Mouse (Mus musculus) 3134 (cell line): ENCODE results near the gene Col25a1.

Experiments used
- DNase-seq: peaks from one replicate; pipeline ENCODE4 v3.0.0-alpha.2; 2011; ENCODE audit warnings: low spot score; ENCODE audit not compliant: insufficient read length; ENCODE audit errors: extremely low read depth

Col25a1 gene

DNA sequence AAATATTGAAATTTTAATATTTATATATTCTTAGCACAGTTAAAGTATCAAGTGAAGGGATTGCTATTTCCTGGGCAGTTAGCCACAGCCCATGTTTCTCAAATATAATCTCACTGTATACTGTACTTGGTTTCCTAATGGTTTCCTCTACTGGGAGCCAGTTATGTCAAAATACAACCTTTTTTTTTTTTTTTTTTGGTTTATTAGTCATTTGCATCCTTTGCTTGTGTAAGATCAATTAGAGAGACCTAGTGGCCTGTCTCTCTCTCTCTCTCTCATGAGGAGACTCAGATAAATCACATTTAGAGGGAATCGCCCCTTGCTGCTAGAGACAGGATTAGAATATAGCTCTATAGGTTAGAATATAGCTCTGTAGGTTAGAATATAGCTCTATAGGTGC lies 237.8 kb downstream of the Col25a1 start:
- DNase-seq: no peak

DNA sequence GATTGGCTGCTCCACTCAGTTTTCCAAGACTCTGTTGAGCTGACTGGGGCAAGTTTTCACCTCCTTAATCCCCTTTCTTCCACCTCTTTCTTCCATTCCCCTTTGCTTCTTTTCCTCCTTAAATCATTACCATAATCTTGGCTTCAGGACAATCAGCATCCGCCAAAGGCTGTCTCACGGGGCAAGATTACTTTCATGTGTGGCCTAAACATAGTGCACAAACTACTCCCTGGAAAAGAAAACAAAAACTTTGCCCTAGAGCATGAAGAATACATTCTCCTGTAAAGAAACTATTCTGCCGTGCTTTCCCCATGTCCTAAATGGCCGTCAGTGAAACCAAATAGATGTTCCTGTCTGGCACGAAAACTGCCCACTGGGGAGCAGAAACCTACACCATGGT lies 238.9 kb downstream of the Col25a1 start:
- DNase-seq: no peak

DNA sequence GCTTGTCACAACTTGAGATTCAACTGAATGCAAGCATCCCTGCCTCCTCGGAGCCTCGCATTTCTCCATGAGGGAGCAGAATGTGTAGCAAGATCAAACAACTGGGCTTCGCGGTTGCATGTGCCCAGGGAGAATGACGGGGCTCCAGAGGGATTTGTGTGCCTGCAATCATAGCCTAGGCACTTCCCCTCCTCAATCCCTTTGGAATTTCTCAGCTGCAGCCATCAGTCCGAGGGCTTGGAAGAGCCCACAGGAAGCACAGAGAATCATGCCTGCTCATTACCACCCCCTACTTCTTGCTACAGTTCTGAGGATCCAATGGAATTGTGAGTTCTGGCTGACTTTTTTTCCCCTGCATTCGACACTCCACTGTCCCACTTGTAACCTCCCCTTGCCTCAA lies 241.8 kb downstream of the Col25a1 start:
- DNase-seq: no peak

DNA sequence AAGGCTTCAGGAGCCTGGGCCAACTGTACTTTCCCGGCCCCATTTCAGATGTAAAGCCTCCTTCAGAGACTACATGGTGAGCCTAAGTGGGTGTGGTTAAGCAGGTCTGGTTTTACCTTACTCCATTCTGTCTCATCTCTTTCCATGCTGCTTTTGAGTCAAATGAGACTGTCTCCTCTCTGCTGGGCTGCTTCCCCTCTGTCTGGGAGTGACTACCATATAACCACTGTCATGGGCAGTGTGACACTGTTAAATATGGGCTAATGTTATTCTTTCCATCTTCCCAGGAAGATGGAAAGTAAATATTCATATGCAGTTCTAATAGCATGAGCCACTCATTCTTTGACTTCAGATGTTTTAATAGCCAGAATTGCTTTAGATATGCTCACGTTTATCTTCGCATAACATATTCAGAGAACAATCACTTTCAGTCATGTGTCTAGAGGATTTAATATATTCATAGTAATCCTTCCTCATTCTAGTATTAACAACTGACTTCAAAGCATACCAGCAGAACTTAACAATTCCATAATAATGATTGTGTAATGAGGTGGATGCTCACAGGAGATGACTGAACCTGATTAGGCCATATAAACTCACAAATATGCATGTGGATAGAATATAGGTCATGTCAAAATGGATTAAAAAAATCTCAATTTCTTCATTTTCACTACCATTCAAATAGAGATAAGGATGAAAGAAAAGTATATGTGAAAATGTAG lies 243.5 kb downstream of the Col25a1 start:
- no peak for DNase-seq

DNA sequence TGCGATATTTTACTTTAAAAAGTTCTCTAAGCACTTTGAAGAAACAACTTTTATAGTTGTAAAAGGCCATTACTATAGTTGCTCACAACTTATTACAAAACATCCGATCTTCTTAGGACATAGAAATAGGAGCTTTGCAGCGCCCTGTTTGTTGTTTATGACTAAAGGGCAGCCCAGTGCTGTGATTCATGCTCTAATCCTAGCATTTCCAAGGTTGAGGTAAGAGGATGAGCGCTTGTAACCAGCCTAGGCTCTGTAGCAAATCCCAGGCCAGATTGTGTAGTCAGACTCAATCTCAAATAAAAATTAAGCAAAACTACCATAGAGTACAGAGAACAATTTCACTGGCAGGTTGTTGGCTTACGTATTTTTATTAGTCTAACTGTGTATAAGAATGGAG lies 246.5 kb downstream of the Col25a1 start:
- no peak for DNase-seq

DNA sequence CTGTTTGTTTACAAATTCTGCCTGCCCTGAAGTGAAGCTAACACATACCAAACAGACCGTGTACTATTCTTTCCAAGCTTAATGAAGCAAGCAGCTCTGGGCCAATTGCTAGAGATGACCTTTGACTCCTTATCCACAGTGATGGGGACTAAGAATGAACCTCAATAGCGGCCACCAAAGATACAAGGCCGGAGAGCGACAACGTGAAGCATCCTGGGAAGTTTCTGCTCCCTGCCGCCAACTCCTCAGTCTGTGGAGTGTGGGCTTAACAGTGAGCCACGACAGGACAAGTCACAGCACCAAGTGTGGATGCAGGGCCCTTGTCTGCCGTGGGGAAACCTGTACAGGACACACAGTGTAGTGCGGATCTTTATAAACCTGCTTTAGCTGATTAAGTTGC lies 247.3 kb downstream of the Col25a1 start:
- no peak for DNase-seq

DNA sequence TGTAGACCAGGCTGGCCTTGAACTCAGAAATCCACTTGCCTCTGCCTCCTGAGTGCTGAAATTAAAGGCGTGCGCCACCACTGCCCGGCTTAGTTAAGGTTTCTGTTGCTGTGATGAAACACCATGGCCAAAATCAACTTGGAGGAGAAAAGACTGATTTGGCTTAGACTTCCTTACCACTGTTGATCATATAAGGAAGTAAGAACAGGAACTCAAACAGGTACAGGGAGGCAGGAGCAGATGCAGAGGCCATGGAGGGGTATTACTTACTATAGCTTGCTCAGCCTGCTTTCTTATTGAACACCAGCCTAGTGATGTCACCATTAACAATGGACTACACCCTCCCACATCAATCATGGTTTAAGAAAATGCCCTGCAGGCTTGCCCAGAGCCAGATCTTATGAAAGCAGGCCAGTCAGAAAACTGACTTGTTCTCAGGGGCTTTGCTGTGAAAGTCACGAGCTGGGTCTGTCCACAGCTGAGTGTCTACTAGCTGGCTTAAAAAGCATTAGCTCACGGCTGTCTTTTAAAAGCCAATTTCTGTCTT lies 249.1 kb downstream of the Col25a1 start:
- DNase-seq: no peak

DNA sequence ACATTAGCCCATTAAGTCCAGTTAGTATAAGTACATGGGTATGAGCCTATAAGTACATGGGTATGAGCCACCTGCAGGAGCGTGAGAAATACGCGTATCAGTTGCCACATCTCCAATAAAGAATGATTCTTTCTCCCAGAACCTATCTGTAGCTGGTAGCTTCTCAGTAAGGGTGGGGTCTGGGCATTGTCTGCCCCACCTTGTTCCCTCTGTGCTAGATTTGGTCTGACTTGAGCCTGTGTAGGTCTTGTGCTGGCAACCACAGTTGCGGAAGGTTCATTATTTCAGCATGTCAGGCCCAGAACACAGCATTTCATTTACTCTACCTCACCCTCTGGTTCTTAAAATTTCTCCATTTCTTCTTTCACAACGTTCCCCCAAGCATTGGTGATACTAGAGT lies 250.4 kb downstream of the Col25a1 start:
- DNase-seq: no peak

DNA sequence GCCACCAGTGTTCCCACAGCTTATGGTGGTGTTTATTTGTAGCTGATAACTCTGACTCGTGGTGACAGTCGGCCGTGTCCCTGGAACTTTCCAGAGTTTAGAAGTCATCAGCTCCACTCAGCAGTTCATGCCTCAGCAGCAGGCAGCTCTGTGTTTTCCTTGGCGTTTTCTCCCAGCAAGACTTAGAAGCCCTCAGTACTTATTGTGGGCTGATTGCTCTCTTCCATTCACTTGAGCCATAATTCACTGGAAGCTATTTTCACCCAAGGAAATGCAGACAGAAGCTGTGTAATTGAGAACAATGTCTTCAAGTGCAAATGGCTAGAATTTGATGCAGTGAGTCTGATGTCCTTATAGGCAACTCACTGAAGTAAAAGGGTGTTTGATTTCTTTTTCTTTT lies 254.6 kb downstream of the Col25a1 start:
- no peak for DNase-seq

DNA sequence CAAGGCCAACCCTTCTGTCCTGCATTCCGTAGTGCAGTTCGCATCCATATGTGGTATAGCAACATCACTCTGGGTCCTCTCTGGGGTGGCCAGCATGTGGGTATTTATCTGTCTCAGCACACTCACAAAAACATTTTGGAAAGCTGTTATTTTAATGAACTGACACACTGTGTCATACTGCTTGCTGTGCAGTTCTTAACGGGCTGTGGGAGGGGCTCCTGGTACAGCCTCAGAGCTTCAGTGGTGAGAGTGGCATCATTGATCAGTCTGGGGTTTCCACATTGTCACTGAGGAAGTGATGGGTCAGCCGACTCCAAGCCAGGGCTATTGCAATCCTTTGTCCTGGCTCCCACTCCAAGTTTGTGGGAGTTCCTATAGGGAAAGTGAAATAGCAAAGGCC lies 255.9 kb downstream of the Col25a1 start:
- DNase-seq: no peak

DNA sequence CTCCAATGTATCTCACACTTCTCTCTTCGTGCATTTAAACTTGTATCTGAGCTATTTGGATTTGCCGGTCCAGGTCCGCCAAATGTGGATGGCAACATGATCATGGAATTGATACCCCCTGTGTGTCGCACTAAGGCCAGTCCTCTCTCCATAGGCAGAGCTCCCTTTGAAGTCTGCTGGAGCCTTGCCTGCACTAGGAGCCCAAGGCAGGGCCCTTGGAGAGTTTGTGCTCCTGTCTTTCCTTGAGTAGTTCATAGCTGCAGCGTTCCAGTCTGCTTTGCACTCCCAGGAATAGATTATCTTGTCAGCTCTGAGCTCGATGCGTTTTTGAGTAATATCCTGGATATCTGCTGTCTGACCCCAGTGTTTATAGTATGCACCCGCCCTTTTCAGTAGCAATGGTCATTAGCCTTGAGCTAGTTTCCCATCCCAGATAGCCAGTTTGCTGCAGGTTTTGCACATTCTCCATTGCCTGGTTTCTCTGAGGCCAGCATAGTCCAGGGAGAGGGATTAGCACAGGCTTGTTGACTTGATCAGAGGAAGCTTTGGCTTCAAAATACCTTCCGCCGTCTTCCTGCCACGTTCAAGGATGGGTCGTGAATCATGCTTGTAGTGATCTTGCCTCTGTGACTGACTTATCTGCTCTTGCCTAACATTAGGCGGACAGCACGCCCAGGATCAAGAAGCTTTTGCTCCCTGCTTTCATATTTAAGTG lies 258.1 kb downstream of the Col25a1 start:
- no peak for DNase-seq

DNA sequence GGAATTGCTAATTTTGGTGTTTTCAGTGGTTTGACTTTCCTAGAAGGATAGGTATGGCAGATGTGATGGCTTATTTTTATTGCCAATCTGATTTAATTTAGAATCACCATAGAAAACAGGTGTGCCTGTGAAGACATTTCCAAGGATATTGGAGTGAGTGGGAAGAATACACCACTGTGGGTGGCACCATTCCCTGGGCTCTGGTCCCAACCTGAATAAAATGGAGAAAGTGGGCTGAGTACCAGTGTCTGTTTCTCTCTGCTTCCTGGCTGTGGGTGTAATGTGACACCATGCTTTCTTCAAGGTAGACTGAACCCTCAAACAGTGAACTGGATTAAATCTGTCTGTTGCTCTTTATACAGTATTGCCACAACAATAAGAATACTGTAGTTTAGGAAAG lies 265.3 kb downstream of the Col25a1 start:
- no peak for DNase-seq

DNA sequence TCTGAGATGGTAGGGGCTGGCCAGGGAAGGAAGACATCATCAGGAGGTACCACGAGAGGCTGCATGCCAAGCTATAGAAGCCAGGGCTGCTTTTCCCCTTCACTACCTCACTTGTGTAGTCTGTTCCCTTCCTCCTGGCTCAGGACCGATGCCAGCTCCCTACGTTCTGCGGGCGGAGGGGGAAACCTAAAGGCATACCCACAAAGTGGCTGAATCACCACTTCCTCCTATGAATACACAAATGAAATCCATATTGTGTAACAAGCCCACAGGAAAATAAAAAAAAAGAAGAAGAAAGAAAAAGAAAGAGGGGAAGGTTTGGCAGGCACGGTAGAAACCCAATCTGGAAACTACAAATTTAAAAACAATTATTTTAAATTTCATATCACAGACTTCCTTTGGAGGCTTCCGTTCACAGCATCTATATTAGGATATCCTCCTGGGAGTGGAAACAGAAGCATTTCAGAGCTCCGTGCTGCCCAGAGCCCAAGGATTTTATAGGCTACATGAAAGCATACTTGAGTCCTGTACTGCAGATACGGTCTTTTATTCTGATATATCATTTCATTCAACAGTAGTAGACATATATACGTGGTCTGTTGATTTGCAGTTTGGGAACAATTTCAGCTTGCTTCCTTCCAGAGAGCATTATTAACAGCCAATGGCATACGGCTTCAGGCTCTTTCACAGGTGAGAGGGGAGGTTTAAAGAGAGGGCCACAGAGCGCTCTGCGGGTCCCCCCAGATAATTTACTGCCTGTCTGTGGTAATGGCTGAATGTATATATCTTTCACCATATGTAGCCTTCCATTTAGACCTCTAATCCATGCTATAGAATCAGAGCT lies 269.6 kb downstream of the Col25a1 start:
- DNase-seq: peak; percentile 8

DNA sequence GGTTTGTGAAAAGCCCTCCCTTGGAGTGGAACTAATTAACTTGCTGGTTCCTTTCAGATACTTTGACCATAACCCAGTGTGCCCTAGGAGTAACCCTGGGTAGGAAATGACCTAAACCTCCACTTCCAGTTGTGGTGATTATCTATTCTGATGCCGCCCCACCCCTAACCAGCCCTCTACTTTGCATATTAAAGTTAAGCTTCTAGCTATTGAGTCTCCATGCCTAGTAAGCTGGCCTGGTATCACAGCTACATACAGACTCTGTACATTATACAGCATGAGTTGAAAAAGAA lies 270.2 kb downstream of the Col25a1 start:
- DNase-seq: no peak

DNA sequence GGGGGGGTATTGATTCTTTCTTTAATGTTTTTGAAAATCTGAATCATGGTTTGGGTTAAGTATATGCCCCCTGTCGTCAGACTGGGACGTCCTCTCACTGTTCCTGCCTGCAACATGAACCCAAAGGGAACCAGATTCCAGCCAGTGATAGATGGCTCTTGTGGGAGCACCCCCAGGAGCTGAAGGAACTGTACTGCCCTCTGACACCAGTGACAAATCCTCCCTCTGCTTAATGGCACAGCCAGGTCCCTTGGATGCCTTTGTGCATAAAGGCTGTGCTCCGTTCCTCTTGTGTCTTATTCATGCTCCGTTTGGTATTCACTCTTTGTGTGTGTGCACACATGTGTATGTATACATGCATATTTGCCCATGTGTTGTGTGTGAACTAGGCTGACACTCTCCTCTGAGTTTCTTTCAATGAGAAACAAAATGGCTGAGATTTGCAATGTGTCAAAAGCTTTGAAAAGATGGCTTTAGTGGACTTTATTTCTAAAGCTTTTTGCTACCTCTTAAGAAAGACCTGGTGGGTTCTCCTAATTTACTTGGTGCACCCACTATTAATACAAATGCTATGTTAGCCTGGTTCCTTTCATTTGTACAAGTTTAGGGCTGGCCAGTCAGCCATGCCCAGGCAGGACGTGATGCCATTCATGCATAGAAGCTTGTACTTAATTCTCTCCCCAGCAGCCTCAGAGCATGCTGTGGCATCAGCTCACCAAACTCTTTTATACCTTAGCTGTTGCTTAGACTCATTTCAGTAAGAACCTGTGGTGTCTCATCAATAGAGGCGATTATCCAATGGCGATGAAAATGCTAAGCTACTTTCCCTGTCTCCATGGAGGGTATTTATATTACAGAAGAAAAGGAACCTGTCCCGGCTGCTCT lies 273.5 kb downstream of the Col25a1 start:
- no peak for DNase-seq

DNA sequence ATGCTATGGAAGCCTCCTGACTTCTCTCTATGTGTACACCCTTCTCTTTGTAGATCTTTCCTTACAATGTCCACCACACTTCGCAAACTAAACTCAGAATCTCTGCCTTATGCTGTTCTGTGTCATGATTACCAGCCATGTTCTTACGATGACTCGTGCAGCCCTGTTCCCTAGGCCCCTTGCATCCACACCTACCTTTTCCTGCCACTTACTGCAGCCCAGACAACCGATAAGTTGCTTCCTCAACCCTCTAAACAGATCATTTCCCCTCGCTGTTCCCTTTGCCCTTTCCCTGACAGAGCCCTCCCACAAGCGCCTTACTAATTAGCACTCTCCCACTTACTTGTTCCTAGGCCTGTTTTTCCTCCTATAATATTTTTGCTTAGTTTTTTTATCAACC lies 275.9 kb downstream of the Col25a1 start:
- no peak for DNase-seq

DNA sequence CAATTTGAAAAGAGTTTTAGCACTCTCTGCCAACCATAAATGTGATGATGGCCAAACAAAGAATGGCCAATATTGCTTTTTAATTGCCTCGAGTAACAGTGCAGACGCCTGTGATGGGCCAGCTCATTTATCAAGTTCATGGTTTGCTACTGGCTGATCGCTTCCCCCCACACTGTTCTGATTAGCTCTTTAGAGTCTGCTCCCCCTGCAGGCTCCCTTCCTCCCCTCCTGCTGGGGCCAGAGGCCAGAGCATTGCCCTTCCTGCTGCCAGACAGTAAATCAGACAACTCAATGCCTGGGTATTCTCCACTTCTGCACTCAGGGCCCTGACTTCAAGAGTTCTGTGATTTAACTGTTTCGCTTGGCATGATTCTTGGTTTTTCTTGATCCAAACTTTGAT lies 281.9 kb downstream of the Col25a1 start:
- DNase-seq: no peak

DNA sequence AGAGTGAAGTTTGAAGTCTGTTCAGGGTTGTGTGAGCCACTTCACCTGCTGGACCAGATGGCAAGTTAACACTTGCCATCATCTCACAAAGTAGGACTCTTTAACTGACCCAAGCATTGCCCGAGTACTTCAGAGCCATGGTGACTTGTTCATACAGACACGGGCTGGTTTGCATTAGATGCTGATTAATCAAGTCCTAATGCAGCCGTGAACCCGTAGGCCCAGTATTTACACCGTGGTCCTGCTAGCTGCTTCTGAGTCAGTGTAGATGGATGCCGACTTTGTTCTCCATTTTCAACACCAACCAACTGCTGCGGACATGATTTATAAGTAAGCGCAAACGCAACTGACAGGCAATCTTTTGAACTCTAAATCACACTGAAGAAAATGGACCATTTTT lies 287.6 kb downstream of the Col25a1 start:
- no peak for DNase-seq

DNA sequence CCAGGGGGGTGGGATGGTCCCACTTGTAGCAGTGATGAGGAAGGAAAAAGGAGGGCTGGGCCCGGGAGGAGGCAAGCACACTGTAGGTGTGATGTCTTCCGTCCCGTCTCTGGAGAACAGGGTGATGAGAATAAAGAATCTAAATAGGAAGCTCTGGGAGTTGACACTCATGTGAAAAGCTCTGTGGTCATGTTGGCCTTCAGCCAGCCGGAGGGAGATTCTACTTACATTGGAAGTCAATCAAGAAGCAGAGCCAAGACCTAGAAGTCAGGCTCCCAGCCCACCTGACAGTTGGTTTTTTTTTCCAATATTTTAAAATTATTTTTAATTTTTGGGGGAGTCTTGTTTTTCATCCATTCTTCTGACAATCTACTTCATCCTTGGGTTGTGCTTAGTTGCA lies 297.5 kb downstream of the Col25a1 start:
- DNase-seq: no peak

DNA sequence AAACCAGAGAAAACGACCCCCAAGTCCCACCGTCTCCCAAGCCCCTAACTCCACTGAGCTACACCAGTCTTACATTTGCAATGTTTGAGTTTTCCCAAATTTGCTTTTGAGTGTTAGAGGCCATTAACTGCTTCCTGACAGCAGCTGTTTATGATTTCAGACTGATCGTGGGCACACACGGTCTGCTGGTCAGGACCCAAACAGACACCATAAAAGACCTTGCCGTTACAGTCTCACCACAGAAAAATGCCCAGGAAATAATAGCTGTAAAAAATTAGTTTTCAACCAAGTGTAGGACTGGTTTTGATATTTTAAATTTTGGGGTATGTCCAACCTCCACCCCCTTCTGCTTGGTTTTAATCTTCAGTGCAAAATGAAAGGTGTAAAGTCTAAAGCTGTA lies 298.8 kb downstream of the Col25a1 start:
- no peak for DNase-seq

DNA sequence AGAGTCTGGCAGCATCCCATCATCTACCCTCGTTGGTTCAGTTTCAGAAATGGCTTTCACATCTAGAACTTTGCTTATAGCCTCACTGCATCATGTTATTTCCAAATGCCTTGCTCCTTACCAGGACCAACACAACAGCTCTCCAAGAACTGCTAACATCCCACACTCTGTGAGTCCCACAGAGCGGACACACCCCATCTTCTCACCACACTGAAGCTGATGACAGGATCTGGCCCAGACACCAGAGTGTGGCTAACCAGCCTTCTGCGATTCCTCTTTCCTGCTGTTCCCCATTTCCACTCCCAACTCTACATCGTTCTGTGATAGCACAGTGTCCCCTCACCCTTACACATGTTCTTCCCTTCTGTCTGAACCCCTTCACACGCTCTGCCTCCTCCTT lies 301.5 kb downstream of the Col25a1 start:
- no peak for DNase-seq
